Mouse (Mus musculus): ENCODE measurements around the gene Pde3a.

Gene Pde3a

DNA sequence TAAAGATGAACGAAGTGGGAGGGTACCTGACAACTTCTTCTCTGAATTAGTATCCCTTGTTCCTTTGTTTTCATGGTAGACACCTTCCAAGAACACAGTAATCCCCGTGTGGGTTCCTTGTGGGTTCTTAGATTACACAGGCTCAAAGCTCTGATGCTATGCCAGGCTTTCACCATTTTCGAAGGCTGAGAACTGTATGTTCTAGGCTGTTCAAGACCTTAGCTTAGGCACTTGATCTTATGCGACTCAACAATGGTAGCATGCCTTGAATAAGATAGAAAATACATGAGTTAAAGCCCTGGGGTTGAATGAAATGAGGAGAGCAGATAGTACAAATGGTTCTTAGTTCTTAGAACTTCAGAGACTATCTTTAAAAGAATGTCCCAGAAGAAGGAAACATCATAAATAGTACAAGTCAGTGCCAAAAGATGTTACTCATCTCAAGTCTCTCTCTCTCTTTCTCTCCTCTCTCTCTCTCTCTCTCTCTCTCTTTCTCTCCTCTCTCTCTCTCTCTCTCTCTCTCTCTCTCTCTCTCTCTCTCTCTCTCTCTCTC lies 83.6 kb downstream of the Pde3a start:
- no peak for DNase-seq

DNA sequence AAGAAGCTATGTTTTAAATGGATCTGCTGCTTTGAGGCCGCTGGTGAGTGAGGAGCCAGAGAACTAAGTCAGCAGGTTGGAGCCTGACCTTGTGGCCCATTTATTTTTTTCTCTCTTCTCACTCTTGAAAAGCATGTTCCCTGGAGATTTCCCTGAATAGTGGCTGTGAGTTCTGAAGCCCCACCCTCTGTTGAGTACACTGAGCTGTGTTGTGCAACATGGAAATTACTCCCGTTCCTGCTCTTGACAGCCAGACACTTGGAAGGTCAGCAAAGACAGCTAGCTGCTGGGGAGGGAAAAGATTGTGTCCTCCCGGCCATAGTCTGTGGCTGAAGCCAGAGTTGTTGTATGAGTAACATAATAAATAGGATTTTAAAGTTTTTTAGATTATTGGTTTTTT lies 84.2 kb downstream of the Pde3a start:
- no peak for DNase-seq

DNA sequence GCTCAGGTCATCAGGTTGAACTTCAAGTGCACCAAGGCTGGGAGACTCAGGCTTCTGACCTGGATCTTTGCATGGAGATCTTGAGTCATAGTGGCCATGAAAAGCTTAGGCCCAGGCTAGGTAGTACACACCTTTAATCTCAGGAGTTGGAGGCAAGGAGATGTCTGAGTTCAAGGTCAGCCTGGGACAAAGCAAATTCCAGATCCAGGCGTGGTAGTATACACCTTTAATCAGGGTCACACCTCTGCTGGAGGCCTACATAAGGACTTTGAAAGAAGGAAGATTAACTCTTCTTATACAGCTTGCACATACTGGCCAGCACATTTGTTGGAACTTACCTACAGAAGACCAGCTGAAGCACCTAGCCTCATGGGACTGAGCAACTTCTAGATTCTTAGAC lies 86.8 kb downstream of the Pde3a start:
- DNase-seq = no peak

DNA sequence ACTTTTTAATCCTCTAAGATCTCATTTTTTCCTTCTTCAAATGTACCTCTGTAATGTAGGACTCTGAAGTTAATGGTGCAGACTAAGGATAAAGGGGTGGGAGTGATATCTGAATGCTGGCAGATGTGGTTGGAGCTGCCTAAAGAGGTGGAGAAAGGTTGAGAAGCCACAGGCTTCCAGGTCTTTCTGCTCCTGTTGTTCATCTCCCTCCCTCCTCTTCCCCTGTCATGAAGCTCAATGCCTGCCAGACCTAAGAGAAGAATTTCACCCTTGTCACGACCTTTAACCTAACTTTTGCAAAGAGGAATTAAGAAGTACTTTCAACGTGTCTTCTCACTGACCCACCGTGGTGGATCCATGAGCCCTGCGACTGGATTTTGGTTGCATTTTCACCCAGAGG lies 87.4 kb downstream of the Pde3a start:
- DNase-seq = no peak

DNA sequence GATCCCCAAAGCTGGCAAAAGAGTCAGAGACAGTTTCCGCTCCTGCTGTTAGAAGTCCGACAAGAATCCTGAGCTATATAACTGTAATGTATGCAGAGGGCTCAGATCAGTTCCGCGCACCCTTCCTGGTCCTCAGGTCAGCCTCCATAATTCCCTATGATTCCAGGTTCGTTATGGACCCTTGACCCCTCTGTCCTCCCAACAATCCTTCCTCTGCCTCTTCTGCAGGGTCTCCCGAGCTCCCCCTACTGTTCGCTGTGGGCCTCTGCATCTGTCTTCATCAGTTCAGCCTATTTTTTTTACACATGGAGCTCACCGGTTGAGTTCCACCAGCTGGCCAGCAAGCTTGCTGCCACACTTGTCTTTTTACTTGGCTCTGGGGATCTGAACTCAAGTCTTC lies 88.6 kb downstream of the Pde3a start:
- DNase-seq = peak; percentile 4

DNA sequence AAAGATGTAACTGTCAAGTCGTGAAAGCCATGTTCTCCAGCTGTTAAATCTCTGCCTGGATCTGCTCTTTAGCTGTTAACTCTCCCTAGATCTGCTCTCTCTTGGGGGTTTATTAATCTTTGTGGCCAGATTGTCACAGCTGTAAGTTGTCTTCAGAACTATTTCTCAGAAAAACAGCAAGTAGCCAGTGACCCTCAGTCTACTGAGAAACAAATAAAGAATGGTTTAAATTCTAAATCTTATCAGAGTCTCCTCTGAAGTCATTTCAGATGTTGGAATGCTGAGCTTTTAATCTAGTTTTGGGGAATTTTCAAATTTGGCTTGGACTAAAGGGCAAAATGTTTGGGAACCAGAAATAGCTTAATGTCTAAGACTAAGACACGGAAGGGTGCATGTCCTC lies 92.3 kb downstream of the Pde3a start:
- no peak for DNase-seq

DNA sequence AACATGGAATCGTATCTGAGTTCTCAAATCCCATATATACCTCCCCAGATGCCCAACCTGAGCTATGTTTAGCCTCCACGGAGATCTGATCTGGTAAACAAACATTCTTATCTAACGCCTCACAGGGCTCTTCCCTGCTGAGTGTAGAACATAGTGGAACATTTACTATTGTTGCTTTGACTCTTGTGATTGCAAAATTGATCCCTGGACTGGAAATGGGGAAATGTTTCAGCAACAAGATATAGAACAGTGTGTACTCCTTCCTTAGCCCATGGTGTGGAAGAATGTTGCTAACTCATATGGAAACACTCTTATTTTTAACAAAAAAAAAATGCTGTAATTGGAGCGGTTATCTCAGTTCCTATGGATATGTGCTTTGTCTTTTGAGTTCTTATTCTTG lies 98.8 kb downstream of the Pde3a start:
- no peak for DNase-seq

DNA sequence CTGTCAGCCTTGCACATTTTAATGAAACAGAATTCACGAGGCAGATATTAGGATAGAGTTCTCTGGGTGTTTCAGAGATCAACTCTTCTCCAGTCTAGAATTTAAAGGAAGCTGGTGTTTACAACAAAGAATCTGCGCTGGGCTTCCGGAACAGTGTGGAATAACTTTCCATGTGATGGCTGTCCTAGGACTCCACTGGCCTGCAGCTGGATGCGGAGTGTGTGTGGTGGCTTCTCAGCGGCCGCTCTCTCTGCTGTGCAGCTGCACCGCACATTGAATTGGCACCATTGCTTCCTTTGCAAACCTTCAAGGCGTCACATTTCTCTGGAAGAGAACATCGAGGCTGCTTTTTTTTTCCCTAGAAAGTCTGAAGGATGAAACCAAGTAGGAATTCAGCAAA lies 99.5 kb downstream of the Pde3a start:
- DNase-seq = no peak

DNA sequence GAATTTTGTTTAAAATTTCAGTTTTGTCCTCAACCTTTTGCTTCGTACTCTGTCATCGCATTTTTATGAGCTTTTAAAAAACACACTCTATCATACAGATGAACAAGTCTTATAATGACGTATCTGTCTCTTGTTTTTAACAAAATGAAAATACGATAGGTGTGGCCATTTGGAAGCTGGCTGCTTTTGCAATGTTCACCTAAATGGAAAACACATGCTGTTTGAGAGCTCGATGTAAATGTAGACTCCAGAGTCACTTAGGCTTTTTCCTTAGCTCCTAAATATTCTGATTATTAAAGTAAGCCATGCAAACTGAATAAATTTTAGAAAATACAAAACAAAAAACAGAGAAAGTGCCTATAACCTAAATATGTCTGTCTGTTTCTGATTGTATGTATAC lies 101.2 kb downstream of the Pde3a start:
- DNase-seq = no peak

DNA sequence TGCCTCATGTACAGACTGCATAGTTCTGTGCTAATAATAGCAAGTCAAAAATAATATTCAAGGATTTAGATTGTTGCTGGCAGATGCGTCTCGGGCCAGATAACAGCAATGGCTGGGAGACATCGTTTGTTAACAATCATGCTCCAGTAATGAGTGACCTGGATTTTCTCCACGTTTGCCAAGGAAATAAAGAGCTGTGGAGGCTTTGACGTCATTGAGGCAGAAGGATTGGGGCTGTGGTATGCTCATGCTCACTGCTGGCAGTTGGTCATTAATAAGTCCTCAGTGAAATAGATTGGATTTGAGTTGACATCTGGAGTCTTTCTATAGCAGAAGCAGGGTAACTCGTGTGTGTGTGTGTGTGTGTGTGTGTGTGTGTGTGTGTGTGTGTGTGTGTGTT lies 103.2 kb downstream of the Pde3a start:
- DNase-seq = no peak

DNA sequence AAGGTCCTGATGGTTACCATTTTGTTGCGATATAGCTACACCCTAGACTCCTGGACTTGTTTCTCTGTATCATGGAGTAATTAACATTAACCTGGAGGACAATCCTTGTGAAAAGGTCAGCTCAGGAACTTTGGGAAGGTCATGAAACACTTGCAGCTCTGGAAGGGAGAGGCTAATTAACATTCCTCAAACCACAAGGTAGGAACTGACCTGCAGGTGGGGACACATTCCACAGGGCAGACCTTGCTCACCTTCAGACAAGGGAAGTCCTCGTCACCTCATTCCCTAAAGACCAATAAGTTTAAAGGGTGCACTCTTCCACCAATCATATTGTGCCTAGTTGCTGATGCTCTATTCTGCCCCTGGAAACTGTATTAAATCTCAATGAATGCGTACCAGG lies 114.6 kb downstream of the Pde3a start:
- DNase-seq = no peak

DNA sequence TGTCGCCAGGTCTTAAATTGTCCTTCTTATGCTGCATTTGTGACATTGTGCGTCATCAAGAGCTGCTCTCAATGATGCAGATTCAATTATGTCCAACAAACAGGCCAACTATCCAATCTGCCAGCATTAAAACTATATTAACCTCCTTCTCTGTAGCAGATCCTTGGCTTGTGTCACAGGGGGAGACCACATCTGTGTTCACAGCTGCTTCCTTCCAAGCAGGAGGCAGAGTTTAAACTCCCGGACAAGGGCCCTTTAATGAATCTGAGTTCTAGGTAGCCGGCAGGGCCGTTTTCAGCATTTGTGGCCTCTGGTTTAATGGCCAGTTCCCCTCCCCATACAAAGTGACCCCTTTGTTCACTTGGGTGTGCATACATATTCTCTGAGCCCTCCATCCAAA lies 118.0 kb downstream of the Pde3a start:
- DNase-seq = no peak

DNA sequence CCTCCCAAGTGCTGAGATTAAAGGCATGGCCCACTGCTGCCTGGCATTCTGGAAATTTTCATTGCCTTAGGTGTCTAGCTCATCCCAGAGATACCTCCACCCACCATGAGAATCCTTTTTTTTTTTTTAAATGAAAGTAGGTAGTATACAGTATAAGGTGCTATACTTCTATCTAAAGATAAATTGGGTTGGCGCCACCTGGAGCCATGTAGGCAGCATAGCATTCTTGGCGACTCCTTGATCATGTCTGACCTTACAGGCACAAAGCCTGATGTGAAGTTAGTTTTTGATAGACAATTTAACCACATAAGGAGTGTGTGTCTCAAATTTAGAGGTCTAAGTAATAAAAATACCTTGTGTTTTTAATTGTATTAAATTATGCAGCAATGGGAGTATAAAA lies 123.6 kb downstream of the Pde3a start:
- DNase-seq = no peak

DNA sequence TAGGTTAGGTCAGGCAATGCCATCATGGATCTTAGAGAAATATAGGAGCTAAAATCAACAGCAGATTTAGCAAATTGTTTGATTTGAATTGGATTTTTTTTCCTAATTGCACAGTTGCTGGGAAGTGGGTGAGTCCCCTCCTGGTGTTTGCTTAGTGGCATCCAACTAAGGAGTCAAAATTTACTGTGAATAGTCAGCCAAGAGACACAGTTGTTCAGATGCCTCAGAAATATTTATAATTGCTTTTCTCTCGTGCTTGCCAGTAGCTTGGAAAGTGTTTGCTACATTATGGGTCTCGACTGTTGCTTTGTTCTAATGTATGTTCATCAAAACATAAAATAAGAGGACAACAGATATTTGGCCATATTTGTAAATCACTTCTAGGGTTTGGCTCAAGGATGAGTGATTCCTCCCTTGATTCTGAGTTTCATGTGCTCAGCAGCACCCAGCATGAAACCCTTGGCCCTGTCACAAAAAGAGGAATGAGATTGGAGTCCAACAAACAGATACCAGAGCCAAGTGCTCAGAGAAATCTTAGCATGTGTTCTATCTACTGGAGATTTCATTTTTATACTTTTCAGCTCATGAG lies 125.5 kb downstream of the Pde3a start:
- no peak for DNase-seq

DNA sequence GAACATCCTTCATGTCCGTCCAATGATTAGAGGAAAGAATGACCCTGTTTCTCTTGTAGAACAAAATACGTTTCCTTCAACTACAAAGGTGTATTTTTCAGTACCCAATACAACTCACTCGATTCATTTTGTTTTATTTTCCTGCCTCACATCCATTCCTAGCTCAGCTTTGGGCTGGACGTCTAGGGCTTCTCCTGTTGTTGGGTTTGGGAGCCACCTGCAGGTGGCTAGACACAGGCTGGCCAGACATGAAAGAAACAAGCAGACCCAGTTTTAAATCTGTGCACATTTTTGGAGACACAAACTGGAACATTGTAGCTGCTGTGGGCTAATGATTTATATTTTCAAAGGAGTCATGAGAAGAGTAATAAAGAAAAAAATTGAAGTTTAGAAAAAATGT lies 126.1 kb downstream of the Pde3a start:
- DNase-seq = no peak

DNA sequence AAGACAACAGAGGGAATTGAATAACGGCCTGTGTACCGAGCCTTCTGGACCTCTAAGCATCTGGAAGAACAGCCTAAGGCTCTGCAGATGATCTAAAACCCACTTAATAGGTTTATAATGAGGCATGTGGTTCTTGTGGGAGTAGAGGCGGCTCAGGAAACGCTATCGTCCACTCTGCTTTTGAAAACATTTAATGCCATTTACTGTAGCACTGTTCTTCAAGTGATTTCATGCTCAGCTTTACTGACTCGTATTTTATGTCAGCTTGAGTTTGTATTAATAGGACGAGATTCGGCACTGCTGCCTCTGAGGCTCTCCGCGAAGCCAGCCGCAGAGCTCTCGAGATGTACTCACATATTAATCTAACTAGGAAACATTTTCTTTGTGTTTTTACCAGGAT lies 131.9 kb downstream of the Pde3a start:
- no peak for DNase-seq

DNA sequence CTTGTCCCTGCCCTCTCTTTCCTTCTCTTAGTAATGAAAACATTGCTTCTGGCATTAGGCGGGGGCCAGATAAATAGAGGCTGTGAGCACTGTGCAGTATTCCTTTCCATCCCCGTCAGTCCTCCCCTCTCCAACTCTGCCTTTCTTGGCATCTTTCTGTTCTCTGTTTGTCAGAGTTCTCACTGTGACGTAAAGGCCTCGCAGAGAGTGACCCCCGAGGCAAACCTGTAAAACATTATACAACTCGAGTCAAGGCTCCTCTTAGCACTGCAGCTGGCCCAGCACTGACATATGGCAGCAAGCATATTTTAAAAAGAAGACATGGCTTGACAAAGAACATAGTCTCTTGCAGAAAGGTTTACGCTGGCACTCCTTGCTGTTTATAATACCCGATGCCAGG lies 132.4 kb downstream of the Pde3a start:
- no peak for DNase-seq

DNA sequence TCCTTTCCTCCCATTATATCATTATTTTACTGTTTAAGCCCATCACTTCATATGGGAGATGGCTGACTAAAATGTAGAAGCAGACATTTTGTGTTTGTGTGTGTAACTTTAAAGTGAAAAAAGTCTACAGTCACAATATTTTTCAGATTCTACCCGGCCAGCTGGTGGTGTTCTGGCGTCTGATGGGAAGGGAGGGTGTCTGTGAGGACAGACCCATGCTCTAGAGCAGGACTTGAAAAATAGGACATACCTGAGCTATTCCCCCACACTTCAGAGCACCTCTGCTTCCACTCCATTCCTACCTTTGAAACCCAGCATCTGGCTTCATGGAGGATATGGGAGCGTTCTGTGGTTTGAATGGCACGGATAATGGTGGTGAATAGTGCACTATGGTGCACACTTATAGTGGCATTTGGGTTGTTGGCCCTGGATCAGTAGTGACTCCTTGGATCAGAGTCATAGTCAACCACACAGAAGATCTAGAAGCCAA lies 132.9 kb downstream of the Pde3a start:
- DNase-seq = no peak

DNA sequence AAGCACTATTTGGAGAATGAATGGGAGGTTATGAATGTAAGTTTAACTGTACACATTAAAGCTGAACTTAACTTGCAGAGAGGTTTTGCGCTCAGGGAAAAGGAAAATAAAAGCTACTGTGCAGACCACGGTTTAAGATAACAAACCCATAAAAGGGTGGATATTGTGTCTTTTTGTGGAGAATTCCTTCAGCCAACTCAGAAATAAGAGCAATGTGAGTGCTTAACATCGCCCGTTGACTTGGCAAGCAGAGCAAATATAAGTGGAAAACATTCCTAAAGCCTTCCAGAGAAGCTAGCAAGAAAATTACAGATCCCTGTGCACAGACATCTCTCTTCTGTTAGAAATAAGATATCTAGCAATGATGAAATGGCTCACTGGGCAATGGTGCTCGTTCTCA lies 139.0 kb downstream of the Pde3a start:
- no peak for DNase-seq

DNA sequence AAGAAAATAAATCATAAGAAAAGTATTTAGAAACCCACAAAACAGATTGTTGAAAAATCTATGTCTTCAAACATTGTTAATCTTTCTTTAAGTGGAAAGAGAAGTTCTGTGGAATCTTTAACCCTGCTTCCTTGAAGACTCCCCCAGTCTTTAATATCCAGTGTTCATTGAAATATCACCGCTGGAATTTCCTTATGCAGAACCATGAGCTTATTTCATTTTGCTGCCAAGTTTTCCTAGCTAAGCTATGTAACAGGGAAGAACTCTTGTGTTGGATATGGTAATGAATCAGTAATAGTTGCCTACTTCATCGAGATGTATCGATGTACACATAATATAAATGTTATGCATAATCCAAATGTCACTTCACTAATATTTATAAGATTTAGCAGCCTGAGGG lies 146.9 kb downstream of the Pde3a start:
- DNase-seq = no peak

DNA sequence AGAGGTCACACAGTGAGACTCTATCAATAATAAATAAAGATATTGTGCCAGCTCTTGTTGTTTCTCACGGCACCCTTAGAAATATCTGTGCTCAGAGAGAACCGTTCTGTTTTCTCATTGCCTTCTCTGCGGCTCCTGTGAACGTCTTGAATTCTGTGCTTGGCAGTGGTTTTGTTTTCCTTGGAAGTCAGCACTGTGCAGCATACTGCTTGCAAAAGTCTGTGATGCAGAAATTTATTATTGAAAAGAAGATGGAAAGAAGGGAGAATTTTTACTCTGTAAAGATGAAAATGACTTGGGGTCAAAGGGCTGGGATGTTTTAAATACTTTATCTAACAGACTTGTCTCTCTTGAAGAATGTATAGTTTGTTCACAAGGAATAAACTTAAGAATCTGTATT lies 150.3 kb downstream of the Pde3a start:
- DNase-seq = no peak

DNA sequence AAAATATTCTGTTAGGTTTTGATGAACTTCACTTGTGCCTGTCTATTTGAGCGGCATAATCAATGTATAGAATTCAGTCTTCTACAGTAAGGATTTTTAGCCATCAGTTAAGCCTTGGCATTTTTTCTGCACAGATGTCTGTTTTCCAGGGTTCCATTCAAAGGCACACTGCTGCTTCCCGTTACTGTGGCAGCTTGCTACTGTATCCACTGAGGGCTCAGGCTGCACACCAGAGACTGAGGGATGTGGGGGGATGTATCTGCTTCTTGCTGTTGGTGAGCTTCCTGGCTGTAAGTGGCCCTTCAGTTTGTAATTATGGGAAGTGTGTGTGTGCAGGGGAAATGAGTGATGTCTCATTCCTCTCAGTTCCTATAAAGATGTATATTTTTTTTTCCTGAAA lies 154.9 kb downstream of the Pde3a start:
- no peak for DNase-seq

DNA sequence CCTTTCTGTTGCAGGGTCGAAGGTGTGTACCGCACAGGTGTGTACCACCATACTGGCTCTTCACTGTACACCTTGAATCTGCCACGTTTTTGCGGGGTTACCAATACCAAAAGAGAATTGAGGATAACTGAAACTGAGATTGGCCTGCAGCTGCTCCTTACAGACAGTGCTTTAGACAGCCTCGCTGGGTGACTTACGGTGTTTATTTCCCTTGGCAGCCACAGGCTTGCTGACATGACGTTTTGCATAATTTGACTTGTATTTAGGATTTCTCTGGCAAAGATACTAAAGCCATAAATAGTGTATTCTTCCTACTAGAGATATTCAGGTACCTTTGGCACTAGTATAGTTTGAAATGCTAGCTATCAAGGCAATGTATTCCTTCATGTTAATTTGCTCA lies 155.6 kb downstream of the Pde3a start:
- no peak for DNase-seq

DNA sequence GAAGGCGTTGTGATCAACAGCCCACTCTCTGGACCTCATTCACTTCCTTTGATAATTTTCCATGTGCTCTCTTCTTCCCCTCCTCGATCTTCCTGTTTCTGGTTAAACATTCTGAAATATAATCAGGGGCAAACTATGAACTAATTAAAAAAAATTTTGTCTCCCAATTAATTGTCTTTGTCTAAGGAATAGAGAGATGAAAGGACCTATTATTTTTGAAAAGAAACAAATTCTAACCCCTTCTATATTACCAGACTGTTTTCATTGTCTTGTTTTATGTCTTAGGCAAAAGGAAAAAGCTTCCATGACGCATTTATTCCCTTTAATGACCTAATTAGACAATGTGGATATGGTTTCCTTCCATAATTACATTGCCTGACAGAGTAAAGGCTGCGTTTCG lies 156.4 kb downstream of the Pde3a start:
- DNase-seq = no peak

DNA sequence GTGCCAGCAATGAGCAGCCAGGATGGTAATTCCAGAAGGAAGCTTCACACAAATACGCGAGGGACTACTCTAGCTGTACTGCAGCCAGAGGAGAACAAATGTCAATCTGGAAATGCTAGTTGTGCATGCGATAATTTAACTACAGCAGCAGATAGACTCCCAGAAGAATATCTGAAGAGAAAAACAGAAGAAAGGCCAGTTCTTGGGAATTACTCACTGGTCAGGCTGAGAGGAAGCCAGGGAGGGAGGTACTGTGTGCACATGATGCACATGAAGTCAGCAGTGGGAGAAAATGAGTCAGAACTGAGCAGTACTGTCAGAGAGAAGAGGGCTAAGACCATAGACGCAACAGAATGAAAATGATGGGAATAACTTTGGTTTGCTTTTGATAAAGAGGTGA lies 159.7 kb downstream of the Pde3a start:
- no peak for DNase-seq

DNA sequence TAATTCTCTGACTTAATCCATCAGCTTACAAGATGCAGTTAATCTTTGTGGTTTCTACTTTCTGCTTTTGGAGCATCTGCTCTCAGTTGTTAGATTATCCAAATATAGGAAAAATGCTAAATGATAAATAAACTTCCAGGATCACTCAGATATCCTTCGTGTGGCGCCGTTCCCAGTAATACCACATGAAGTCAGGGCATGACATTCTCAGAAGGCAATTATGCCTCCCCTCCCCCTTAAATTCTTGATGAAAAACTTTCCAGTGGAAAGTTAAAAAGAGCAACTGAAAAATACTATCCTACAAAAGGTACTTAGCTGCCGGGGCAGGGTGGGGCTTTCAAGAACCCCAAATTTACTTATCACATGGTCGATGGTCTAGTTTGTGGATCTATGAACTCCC lies 161.8 kb downstream of the Pde3a start:
- no peak for DNase-seq
